Mouse (Mus musculus): Measurements from ENCODE around the gene AI837181.

AI837181 gene

DNA sequence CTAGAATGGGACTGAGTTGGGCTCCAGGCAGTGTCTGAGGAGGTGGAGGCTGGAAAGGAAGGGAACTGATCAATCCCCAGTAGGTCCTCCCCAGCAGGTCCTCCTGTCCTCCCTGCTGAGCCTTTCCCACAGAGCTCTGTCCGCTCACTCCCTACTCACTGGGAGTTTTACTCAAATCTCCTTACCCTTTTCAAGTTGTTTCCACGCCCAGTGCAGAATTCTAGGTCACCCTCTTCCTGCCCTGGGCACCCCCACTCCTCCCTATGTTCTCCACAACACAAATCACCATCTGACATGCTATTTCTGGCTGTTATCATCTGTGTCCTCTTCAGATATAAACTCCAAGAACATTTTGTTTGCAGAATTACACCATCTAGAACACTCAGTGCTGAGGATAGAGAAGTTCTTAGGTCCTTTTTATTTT is 10.4 kb upstream of the AI837181 start:
- no peak for DNase-seq (ENCODE audit: low read depth, low spot score)

DNA sequence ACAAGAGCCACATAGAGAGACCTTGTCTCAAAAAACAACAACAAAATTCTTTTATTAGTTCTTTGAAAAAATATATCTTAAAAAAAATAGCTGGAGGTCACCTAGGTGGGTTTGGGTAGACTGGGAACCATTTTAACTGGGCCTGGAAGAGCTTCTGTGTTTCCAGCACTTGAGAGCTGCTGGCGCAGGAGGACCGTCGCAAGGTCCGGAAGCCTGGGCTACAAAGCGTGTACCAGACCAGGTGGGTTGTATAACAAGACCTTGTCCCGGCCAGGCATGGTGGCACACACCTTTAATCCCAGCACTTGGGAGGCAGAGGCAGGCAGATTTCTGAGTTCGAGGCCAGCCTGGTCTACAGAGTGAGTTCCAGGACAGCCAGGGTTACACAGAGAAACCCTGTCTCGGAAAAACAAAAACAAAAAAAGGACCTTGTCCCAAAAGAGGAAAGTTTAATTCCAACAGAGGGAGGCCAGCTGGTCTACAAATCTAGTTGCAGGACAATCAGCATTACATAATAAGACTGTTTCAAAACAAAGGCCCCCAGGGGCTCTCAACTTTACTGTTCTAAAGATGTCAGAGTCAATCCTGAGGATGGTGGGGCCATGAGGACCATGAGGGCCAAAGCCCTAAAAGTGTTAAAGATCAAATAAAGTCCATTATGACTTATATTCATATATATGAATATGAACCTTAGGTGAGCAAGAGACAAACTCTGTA is 6.0 kb upstream of the AI837181 start:
- DNase-seq (ENCODE audit: low read depth, low spot score) = no peak

GRCm38 (mm10) chr19:5419630-5420029 is 5.3 kb upstream of the AI837181 start:
- DNase-seq (ENCODE audit: low read depth, low spot score) = no peak

DNA sequence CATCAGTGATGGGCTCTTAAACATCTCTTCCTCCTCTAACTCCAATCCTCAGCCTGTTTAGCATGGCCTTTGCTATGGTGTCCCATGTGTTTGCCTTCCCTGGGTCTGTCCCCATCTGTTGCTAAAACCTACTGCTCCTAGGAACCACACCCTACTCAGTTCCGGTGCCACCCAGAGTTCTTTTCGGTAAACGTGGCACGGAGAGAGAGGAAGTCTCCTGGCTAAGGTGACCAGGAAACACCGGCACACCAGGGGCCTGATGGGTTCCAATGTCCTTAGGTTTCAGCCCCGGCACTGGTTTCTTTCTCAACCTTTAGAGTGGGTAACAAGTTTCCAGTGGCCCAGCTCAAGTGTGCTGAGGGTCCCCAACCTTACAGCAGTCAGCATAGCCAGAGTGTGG is 4.4 kb upstream of the AI837181 start:
- no peak for DNase-seq (ENCODE audit: low read depth, low spot score)

GRCm38 (mm10) chr19:5421784-5422183 is 3.2 kb upstream of the AI837181 start:
- DNase-seq (ENCODE audit: low read depth, low spot score) = peak; percentile 81

DNA sequence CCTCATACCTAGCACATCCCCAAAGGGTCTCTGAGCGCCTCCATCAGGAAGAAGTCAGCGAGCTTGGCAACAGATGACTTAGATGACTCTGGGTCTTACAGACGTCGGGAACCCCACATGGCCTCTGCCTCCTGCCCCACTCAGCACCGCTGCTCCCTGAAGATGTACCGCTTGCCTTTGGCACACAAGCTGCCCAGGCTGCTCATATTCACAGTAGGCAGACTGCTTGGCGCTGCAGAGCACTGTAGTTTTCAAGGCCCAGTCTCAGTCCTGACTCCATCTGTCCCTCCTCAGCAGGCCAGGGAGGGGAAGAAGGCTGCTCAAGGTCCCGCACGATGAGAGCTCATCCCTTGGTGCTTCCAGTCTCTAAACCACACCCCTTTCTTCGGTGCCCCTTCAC is 2.7 kb upstream of the AI837181 start:
- DNase-seq (ENCODE audit: low read depth, low spot score) = no peak

GRCm38 (mm10) chr19:5422895-5423443 is 2.0 kb upstream of the AI837181 start:
- DNase-seq (ENCODE audit: low read depth, low spot score) = no peak

- DNase-seq (ENCODE audit: low read depth, low spot score) = no peak
Measured at GRCm38 (mm10) chr19:5423561-5423960, 1.4 kb upstream of the AI837181 start.

- no peak for DNase-seq (ENCODE audit: low read depth, low spot score)
Measured at GRCm38 (mm10) chr19:5424092-5424781, 707 bp upstream of the AI837181 start.

DNA sequence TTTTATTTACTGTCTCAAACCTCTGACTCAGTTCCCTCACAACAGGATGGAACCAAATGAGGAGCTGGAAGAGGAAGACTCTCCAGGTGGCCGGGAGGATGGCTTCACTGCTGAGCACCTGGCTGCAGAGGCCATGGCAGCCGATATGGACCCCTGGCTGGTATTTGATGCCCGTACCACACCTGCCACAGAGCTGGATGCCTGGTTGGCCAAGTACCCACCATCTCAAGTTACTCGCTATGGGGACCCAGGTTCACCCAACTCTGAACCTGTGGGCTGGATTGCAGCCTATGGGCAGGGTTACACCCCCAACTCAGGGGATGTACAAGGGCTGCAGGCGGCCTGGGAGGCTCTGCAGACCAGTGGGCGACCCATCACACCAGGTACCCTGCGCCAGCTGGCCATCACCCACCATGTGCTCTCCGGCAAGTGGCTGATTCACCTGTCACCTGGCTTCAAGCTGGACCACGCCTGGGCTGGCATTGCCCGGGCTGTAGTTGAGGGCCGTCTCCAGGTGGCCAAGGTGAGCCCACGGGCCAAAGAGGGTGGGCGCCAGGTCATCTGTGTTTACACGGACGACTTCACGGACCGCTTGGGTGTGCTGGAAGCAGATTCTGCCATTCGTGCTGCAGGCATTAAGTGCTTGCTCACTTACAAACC is 1.1 kb downstream of the AI837181 start:
- no peak for DNase-seq (ENCODE audit: low read depth, low spot score)

- no peak for DNase-seq (ENCODE audit: low read depth, low spot score)
Measured at GRCm38 (mm10) chr19:5426640-5427290, 1.8 kb downstream of the AI837181 start.

DNA sequence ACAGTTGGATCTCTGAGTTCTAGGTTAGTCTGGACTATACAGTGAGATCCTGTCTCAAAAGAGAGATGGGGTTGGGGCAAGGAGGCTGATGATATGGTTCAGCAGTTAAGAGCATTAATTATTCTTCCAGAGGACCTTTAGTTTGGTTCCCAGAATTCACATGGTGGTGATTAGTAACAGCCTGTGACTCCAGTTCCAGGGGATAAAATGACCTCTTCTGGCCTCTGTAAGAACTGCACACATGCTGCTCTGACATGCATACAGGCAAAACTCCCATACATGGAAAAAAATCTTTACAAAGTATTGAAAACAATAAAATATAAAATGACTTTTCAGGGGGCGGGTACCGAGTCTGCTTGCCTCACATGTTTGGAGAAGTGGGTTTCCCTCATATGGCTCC is 3.1 kb downstream of the AI837181 start:
- no peak for DNase-seq (ENCODE audit: low read depth, low spot score)

- no peak for DNase-seq (ENCODE audit: low read depth, low spot score)
Measured at GRCm38 (mm10) chr19:5429219-5429618, 4.3 kb downstream of the AI837181 start.

- no peak for DNase-seq (ENCODE audit: low read depth, low spot score)
Measured at GRCm38 (mm10) chr19:5429806-5430205, 4.9 kb downstream of the AI837181 start.

GRCm38 (mm10) chr19:5430408-5430807 is 5.5 kb downstream of the AI837181 start:
- DNase-seq (ENCODE audit: low read depth, low spot score) = no peak

DNA sequence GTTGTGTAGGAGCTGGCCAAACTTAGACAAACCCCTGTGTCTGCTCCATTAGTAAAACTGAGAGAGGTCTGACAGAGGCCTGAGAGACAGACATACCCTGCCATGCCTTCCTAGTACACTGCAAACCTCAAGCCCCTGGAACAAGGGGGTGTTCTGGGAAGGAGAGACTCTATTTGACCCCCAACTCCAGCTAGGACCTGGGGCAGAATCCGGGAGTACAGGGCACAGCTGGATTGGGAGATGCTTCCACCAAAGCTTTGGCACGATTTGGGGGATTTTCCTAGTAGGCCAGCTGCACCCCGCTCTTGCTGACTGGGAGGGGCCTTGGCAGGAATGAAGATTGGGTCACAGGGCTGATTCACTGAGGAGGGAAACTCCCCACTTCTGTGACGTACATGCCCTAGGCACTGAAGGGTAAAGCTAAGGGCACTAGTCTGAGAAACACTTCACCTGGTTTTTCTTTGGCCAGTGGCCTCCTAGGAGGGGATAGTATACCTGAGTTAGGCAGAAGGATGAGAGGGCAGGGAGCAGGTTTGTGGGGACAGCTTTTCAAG is 7.0 kb downstream of the AI837181 start:
- DNase-seq (ENCODE audit: low read depth, low spot score) = no peak

- DNase-seq (ENCODE audit: low read depth, low spot score) = no peak
Measured at GRCm38 (mm10) chr19:5432992-5433852, 8.3 kb downstream of the AI837181 start.

- no peak for DNase-seq (ENCODE audit: low read depth, low spot score)
Measured at GRCm38 (mm10) chr19:5433951-5434350, 9.0 kb downstream of the AI837181 start.

DNA sequence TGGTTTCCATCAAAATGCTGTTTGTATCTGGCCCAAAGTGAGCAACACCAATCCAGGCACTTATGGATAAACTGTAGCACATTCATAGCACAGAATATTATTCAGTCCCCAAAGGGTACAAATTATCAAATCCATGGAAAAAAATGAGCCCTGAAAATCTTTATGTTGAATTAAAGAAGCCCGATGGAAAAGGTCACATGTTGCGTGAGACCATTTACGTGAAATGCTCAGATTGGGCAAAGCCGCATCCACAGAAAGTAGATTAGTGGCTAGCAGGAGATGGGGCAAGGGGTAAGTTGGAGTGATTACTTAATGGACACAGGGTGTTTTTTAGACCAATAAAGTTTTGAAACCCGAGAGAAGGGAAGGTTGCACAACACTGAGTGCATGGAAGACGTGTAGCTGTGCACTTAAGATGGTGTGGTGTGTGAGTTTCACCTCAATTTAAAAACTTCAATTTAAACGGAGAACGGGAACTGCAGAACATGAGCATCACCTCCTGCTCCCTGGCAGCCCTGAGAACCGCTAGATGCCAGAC is 19.5 kb downstream of the AI837181 start:
- DNase-seq (ENCODE audit: low read depth, low spot score) = no peak

DNA sequence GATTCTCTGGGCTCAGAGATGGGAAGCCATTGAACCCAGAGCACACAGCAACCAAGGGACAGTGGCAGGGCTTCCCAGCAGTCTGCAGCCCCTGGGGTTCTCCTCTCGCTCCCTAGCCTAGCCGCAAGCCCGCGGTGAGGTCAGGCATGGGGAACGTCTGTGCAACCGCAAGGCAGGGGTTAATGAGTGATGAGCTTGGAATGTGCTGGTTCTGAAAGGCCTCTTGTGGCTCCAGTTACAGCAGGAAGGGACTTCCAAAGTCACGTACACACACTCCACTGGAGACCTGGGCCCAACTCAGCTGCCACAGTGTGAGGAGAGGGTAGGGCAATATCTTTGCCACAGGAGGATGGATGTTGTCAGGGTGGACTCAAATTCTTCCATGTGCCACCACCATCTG is 20.0 kb downstream of the AI837181 start:
- no peak for DNase-seq (ENCODE audit: low read depth, low spot score)

Data from skeletal muscle tissue, adult 2 months (tissue).